Mouse (Mus musculus) kidney, postnatal 25 days (tissue): ENCODE measurements at regions not wholly inside any gene's neighbourhood (a gene's known extent, or its start where the extent isn't known, plus 50 kb on each side); places are given as distances from the start of the nearest gene placed in this dataset.
A peak's percentile ranks its signal among the peaks of the same experiment; 100 is the strongest.

ENCODE experiments used
- DNase-seq, 2 experiments: peaks; one replicate each; pipeline ENCODE4 v3.0.0; 2021; ENCODE audit warnings: mixed read lengths in 2 of 2

DNA sequence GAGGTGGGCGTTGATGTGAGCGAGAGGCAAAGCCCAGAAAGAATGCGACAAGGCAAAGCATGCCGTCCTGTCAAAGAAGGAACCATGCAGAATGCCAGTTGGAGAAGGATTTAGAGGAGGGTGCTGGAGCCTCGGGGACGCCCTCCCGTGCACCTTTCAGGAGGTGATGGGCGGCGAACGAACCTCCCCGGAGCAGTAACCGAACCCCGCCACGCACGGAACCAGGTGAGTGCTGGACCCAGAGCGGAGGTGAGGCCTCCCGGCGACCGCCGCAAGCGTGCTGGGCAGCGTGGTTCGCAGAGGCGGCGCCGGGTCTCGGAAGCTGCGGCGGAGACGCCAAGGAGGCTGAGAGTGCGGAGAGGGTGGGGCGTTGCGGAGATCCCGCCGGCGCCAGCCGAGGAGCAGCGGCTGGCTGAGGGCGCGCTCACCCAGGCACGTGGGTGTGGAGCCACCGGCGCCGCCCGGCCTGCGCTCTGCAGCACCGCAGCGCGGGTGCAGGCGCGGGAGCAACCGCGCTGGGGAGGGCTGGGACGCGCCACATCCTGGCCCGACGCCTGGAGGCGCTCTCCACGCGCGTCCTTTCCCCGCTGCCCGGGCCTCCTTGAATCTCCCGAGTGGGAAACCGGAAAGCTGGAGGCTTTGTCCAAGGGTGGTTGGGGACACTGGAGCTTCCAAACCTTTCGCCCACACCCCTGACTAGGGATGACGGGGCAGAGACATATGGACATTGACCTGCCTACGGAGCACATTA, 178.3 kb upstream of the Topaz1 start:
- no peak for DNase-seq

DNA sequence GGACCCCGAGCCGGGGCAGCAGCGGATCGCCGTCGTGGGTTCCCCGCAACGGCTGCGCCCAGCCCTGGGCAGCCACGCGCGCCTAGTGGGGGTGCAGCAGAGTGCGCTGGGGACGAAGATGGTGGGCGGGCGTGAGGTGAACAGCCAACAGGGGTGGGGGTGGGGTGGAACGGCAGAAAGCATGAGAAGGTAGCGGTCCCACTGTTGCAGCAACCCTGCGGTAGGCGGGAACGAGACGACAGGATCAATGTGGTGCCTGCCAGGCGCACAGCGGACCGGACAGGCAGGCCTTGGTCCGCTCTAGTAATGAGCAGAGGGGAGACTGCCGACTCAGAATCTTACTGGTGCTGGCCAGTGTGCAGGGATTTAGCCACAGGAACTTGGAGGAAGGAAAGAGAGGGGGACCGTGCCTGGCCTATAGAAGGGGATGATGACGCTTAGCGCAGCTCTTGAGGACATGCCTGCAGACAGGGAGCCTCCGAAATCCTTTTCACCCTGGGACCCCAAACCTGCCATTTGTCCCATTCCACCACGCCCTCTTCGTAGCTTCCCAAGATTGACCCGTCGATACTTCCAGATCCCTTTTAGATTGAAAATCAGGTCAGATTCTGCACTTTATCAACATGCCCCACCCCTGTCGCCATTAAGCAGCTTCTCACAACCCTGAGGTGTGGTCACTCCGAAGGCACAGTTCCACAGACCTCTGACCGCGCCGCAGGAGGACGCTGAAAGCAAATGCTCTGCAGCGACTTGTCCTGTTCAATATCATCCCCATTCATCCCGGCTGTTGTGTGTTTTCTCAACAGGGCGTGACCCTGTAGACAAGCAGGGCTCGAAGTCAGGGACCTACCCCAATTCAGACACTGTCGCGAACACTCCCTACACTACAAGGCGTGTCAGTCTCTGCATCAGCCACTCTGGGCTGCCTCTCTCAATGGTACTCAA, 177.4 kb upstream of the Topaz1 start:
- no peak for DNase-seq

DNA sequence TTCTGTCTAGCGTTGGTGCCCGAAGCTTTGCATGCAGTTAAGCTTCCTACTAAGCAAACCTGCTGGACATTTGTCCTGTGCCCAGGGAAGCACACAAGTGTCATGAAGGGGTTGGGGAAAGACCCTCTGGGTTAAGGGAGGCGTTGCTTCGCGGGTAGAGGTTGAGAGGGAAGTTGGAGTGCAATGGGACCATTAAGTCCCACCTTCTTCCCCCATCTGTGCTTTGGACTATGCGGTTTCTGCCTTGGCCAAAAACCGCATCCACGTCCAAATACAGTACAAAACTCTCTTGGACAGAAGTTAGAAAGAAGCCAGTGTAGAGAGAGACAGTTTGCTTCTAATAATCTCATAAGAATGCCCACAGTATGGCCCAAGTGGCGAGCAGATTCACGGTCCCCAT, 176.1 kb upstream of the Topaz1 start:
- DNase-seq: no peak

DNA sequence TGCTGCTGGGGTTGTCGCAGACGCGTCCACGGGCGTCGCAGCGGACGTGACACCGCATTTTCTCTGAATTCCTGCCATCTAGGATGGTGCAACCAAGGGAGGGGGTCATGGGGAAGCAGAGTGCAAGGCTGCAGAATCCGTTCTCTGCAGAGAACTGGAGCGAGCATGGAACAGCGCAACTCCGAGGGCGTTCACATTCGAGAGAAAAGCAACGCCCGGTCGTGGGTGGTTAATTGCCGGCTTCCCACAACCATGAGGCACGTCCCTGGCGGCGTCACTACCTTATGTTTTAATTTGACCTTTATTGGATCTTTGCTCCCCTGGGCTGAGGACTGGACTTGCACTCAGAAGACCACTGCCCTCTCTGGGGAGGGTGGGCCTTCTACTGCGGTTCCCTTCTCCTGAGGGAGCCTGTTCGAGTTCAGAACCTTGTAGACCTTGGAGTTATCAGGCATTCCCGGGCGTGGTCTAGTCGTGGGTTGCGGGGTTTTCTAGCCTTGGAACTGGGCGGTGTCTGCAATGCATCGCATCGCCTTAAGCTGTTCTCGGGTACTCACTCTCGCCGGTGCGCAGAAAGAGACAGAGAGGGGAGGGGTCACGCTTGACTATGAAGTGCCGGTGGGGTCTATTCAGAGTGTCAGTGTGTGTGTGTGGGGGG, 175.6 kb upstream of the Topaz1 start:
- no peak for DNase-seq

DNA sequence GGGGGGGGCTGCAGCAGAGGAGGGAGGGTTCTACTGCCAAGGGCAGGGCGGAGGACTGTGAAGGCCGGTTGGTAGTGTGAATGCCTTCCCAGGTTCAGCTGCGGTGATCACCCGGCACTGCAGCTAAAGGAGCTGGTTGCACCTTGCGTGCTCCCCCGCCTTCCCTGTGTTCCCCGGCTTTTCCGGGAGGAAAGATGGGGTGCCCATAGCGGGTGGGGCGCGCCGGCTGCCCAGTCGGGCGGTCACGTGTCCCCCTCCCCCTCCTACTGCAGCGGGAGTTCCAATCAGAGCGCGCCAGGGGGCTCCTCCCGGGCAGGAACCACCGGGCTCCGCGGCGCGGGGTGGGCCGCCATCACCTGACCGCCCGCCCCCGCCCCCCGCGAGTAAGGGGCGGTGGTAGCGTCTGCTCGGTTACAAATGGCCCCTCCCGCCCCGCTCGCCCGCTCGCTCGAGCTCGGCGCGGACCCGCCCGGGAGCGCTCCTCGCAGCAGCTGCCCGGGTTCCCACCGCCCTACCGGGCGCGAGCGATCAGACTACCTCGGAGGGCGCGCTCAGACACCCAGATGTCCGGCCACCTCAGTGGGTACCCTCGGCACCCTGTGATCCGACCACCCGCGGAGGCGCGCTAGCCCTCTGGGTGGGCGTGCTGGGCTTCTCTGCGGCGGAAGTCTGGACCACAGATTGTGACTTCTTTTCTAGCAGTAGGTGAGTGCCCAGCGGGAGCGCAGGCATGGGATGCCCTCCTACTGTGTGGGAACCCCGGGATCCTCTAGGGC, 174.9 kb upstream of the Topaz1 start:
- peak; percentile 13 to 49 for DNase-seq

DNA sequence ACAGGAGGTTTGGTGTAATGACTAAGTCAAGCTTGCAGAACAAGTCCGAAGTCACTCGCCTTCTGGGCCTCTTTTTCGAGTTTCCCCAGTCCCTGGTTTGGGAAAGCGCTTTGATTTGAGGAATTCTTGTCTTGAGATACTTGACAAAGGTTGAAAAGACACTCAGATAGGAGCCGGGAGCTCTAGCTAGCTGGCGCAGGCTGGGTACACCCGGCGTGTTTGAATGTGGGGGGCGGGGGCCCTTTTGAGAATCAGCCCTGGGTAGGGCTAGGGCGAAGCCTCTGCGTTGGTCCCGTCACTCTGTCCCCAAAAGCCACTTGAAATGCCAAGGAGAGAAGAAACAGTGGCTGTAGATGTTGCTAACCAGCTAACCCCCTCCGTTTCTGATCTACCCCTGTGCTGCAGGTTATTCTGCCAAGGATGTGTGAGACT, 174.3 kb upstream of the Topaz1 start:
- no peak for DNase-seq

DNA sequence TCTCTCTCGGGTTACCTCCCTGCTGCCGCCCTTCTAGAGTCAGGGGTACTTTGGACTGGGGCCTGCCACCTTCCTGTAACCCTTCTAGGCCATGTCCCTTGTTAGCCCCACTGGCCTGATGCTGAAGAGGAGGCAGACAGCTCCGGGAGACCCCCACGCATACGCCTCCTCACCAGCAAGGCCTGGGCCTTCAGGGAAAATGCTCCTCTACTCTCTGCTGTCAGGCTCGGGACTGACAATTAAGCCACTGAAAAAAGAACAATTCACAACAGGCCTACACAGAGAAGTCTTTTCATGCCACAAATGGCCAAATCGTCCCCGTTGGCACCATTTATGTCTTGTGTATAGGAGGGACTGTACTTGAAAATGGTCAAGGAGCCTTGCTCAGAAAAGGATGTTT, 161.9 kb upstream of the Topaz1 start:
- DNase-seq: no peak

DNA sequence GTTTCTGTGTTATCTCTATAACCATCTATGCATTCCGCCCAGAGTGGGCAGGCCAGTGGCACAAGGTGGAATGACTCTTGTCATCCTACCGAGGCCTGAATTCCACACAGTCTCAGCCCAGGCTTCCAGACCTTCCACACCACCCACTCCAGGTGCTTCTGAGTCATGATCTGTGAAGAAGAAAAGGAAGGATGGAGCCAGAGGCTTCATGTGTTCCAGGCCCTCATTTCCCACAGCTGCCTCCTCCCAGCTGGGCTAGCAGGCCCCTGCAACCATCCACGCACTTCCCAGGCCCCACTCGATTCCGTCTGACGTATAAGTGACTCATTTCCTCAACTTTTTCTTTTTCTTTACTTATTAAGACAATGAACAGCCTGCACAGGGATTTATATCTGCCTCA, 160.7 kb upstream of the Topaz1 start:
- no peak for DNase-seq

DNA sequence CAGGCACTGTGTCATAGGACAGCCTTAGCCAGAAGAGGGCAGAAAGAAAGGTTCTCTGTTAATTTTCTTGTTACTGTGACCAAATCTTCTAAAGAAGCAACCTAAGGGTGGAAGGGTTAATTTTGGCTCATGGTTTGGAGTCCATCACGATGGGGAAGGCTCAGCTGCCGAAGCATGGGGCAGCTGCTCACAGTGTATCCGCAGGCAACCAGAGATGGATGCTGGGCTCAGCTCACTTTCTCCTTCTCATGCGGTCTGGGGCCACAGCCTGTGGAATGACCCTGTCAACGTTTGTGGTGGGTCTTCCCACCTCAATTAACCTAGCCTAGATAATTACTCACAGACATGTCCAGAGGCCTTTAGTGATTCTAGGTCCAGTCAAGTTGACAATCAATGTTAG, 160.2 kb upstream of the Topaz1 start:
- no peak for DNase-seq

DNA sequence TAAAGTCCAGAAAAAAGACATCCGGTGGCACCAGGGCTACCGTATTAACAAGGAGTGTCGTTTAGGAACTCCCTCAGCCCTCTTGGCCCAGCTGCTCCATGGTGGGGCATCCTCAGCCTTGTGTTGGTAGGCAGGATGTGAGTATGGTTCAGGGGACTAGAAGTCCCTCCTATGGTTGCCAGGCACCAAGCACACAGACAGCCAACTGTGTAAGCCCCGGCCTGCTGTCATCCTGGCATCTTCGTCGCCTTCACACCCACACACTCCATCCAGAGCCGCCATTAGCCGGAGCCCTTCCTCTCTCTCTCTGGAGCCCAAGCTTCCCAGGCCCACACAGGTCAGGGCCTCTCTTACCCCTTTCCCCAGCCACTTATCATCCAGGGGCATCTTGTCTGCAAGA, 158.9 kb upstream of the Topaz1 start:
- DNase-seq: no peak

DNA sequence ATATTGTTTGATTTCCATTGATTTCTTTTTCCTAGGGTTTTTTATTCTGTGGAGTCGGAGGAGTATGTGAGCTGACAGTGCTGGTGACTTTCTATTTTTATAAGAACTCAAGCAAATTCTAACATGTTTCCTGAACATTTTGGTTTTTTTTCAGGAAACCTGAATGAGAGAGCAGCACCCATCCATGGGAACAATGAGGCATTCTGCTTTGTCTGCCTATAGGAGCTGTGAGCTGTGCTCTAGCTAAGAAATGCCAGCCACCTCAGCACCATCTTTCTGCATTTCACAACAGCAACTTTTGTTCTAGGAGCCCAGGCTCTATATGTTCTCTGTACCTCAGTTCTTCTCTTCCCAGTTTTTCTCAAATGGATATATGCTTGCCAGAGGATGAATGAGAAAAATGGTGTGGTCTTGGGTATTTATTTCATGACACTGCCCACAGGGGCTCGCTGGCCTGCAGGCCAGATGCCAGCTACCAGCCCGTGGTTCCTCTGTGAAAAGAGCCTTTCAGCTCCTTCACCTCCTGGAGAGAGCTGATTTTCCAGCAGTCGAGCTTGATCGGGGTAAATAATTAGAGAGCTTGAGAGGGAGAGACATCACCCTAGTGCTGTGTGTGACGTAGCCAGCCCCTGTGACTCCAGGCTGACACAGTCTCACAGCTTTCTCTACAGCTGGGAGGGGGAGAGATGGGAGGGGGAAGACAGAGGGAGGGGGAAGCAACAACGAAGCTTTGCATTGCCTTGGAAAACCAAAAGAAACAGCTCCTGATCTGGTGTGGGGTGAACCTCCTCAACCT, 154.1 kb upstream of the Topaz1 start:
- no peak for DNase-seq

DNA sequence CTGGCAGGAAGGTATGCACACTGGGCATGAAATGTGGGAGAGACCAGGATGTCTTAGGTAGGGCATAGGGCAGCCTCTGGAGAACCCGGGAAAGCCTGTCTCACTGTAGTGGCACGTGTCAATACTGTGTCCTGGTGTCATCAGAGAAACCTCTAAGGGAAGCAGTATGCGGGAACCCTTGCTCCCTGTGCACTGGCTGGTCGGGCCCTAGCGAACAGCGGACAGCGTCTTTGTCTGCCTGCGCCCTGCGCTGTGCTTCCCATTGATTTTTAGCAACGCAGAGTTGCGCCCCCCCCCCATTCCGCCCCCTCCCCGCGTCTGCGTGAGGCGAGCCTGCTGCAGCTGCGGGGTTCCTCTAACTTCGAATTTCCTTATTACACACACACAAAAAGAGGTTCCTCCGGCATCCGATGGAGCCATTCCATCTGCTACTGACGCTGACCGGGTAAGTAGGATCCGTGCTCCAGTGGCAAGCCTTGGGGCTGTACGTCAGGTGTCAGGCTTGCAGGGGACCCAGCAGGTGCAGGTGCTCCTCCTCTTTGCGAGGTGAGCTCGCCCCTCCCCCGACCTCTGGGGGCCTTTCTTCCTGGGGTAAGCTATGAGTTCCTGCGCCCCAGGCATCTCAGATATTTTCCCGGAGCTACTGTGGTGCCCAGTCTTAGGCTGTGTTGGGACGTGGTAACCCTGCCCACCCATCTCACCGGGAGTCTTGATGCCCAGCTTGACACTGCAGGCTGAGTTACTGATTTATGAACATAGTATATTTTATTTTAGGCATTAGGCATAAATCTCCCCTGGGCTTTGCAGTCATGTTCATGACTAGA, 151.8 kb upstream of the Topaz1 start:
- no peak for DNase-seq

DNA sequence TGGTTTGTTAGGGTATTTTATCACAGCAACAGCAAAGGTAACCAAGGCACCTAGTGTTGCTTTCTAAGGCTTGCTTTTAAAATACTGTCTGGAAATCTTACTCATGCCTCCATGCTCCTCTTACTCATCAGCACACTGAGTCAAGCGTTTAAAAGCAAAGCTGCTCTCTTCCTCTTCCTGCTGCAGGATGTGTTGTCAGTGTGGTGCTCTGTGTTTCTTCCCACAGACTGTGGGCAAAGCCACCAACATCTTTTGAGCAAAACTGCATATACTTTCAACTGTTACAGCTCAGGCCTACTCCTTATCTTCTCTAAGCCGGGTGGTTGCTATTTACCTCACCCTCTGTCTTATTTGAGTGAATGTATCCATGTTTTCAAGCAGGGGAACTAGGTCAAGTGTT, 144.0 kb upstream of the Topaz1 start:
- DNase-seq: no peak

DNA sequence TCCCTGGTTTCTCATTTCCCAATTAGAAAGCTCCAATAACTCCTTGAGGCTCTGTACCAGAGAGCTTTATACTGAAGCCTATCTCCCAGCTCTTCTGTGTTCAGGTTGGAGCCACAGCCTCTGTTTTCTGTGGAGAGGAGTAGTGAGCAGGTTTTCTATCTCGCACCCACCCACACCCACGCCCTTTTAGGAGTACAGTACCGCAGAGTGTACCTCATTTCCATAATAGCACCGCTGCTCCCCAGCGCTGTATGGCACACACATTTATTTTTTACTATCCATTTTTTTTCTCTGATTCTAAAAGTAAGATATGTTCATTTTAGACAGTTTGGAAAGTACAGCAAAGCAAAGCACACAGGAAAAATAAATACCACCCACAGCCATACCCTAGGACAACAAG, 137.5 kb upstream of the Topaz1 start:
- no peak for DNase-seq

DNA sequence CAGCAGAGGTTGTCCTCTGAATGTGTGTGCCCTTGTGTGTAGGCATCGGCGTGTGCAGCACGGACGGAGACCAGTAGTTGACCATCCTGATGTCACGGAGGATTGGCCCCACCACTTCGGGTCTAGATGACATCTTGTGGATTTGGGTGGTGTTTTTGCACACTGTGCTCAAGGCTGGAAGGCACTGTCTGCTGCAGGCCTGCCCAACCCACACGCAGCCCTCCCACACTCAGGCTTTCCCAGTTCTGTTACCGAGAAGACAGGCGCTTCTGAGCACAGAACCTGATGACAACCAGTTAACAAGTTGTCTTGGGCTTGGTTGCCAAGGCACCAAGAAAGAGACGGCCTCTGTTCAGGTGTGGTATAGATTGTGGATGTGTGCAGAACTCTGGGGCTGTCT, 136.2 kb upstream of the Topaz1 start:
- no peak for DNase-seq

DNA sequence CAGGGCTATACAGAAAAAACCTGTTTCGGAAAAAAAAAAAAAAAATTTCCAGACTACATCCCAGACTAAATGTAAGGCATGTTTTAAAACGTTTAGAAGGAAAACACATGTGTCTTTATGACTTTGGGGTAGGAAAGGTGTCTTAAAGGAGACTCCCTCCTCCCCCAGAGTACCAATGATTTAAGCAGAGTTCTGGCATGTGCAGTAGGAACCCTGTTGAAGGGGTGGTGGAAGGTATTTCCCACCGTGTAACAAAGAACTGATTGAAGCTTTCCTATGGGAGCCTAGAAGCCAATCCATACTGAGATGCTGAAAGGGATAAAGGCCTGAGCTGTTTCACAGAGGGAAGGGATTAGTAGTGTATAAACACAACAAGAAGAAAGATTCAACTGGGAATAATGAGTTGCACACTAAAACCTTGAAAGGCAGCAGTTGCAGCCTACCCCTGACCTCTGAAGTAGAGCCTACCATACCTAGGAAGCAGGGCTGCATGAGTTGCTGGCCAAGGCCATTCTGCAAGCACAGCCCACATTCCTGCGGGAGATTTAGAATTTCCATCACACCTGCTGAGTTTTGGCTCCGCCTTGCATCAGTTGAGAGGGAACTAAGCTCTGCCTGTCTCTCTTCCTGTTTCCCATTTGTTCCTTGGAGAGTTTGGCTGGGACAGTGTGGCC, 132.4 kb upstream of the Topaz1 start:
- DNase-seq: no peak

DNA sequence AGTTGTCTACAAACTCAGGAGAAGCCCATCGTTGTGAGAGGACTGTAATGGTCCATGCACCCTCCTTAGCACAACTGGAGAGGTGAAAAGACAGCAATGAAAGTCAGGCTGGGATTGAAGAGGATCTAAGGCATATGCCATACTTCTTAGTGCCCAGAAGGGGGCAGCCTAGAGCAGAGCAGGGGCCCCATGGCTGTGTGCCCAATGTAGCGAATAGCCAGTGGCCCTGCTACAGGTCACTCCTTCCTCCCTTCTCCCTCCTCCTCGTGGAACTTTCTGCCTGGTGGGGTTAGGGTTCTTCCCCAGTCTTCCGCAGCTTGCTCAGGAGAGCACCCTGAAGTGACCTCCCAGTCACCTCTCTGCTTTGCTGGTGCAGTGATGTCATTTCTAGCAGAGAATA, 131.8 kb upstream of the Topaz1 start:
- DNase-seq: peak; percentile 49 to 60

DNA sequence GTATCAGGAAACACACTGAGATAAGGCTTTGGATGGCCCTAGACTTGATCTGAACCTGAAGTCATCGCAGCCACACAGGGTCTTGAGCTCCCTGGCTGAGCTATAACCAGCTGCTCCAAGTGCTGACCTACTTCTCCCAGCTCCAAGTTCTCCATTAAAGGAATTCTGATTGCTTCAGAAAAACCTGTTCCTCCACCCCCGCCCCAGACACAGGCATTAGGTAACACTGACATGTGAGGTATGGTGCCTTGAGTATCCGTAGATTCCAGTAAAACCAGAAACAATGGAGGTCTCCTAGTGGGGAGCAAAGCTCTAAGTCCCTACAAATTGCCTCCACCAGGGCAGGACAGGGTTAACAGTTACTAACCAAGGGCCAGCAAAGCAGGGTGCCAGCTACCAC, 129.4 kb upstream of the Topaz1 start:
- DNase-seq: no peak

DNA sequence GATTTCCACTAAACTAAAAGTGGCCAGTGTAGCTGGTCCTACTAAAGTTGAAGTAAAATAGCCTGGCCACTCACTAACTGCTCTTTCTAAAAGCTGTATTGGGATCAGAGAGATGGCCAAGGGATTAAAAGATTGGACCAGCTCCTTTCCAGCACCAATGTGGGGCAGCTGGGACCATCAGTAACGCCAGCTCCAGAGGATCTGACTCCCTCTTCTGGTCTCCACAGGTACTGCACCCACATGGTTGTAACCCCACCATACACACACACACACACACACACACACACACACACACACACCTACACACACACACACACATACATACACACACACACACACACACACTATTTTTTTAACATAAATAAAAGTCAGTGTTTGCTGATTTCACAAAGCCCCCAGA, 122.1 kb upstream of the Topaz1 start:
- DNase-seq: no peak

DNA sequence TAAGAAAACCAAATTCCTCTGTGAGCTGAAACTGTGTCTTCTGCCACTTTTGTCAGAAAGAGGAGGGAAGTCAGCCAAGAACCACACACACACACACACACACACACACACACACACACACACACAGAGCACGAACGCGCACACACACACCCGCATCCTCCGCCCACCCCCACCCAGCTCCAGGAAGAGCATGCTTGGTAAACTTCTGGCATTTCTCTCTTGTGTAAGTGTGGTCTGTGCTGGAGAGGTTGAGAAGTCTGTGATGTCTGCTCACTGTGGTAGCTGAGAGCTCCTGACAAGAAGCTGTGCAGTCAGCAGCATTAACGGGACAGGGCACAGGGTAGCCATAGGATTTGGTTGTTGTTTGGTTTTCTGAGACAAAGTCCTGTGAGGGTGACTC, 120.8 kb upstream of the Topaz1 start:
- no peak for DNase-seq
